Mouse (Mus musculus) olfactory bulb, adult 2 months (tissue): Measurements from ENCODE around the gene Ovol1.

Experiments
- CTCF ChIP-seq: fragments of 200-500 bp; IDR thresholded peaks from 2 replicates; pipeline ENCODE4 v1.5.1; 2012; ENCODE audit warnings: low read depth, mild to moderate bottlenecking, low read length, moderate library complexity; ENCODE audit not compliant: insufficient read depth
- POLR2A ChIP-seq: fragments of 200-500 bp; IDR thresholded peaks from 2 replicates; pipeline ENCODE4 v1.6.1; 2012; ENCODE audit warnings: mild to moderate bottlenecking, low read depth, low read length, moderate library complexity; ENCODE audit not compliant: insufficient read depth

GRCm38 (mm10) chr19:5553802-5554201 is 6.6 kb downstream of the Ovol1 start:
- TF ChIP-seq CTCF, result no peak
- TF ChIP-seq POLR2A, result no peak
